Mouse (Mus musculus): Measurements from ENCODE around the gene Atp5e. TPM values are rescaled to one million over a fixed set of nuclear protein-coding genes. Genes with fewer than 3 reads are reported as not detected.

The Atp5e gene
- polyA plus RNA-seq, 1 experiment from 2014 or later: 783 TPM

DNA sequence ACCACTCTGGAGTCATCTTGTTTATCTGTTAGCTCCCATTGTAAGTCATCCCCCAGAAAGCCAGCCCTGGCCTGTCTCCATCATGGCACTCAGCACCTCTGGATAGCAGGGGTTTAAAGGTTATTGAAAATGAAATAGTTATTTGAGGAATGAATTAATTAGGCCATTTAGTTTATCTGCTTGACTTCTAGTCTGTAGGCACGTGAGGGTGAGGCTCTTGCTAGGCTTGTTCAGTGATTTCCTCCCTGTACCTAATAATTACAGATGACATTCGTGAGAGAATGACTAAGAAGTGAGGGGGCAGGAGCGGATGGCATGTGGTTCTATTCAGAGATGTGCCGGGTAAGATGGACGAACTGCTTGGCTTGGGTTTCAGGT lies 9.6 kb upstream of the Atp5e start:
- H3K9ac ChIP-seq: peak overlapping the region; percentile 42; the same call in 1 of the 2 replicates
- H3K36me3 ChIP-seq: peaks cover 11% of the 10 kb centered on the region; the same call in 1 of the 2 replicates
- peak overlapping the region; percentile 84 for H3K4me3 ChIP-seq (replicated peaks)
- H3K4me1 ChIP-seq: peaks cover 14% of the 10 kb centered on the region
- H3K27me3 ChIP-seq: no peaks in the 10 kb centered on the region
- peak overlapping the region; percentile 77 for H3K4me2 ChIP-seq (replicated peaks)
- ATAC-seq (ENCODE audit: insufficient number of reproducible peaks, low FRiP score, low TSS enrichment, low read depth): no peak
- peak overlapping the region; percentile 76 for H3K27ac ChIP-seq (replicated peaks)
- 50% methylated on average over 5 of the region's 5 CpGs for WGBS
- no peaks in the 10 kb centered on the region for H3K9me3 ChIP-seq (replicated peaks)

DNA sequence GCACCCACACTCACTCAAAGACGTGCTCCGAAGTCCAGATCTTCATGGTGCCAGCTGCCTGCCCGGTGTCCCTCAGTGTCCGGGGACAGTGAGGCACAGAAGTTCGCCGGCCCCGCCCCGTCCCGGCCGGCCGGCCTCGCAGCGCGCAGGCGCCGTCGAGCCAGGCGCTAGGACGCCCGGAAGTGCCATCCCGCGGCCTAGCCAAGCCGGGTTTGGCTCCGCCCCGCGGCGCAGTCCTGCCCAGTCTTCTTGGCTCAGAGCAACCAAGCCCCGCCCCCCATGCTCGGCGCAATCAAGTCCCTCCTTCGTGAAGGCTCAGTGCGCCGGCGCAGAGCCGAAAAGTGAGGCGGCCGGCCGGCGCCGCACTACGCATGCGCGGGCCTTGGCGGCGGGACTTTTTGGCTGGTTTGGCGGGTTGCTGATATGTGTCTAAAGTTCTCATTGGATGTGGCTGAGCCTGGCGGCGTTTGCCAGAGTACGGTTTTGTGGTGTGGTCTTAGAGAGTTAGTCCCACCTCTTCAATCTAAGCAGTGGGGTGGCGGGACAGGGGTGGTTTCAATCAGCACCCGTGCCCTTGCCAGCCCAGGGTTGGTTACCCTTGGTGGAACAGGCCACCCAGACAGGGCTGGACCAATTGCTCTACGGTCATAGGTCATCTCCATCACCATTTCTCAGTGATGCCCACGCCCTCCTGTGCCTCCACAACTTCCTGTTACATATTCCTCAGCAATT lies 9.1 kb upstream of the Atp5e start, which contains the start of gene Prelid3b:
Gene Prelid3b, minus strand, starts transcription at position 264 of the 732 bp plus-strand sequence.
- peaks cover 16% of the 10 kb centered on the region; the same call in 1 of the 2 replicates for H3K36me3 ChIP-seq
- peak; percentile 98 for ATAC-seq (ENCODE audit: insufficient number of reproducible peaks, low FRiP score, low TSS enrichment, low read depth)
- H3K27me3 ChIP-seq: no peaks in the 10 kb centered on the region
- H3K4me2 ChIP-seq (replicated peaks): peak within 1 kb of the TSS; percentile 77
- peak within 1 kb of the TSS; percentile 77 for H3K27ac ChIP-seq (replicated peaks)
- H3K4me1 ChIP-seq: peaks cover 14% of the 10 kb centered on the region
- WGBS: under 1% methylated on average over 53 of the region's 53 CpGs
- peak within 1 kb of the TSS; percentile 77 for H3K9ac ChIP-seq
- peak within 1 kb of the TSS; percentile 84 for H3K4me3 ChIP-seq (replicated peaks)
- no peaks in the 10 kb centered on the region for H3K9me3 ChIP-seq (replicated peaks)

DNA sequence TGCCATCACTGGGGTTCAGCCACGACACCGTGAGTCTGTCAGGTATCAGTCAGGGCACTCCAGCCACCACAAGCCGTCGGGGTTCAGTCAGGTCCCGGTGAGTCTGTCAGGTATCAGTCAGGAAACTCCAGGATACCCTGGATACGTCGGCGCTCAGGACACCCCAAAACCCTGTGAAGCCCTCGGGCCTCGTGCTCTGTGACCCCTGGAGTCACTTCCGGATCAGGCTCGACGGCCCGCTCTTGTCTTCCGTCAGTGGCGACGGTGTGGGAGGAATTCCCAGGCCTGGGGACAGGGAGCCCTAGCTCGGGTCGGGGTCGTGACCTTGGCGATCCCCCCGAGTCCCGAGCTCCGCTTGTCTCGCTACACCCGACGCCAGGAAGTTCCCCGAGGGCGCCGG lies 8.5 kb upstream of the Atp5e start:
- H3K9ac ChIP-seq: peak overlapping the region; percentile 77
- peaks cover 14% of the 10 kb centered on the region for H3K4me1 ChIP-seq
- peak overlapping the region; percentile 77 for H3K4me2 ChIP-seq (replicated peaks)
- peaks cover 20% of the 10 kb centered on the region; the same call in 1 of the 2 replicates for H3K36me3 ChIP-seq
- no peaks in the 10 kb centered on the region for H3K27me3 ChIP-seq
- WGBS: 6% methylated on average over 30 of the region's 30 CpGs
- H3K9me3 ChIP-seq (replicated peaks): no peaks in the 10 kb centered on the region
- peak overlapping the region; percentile 77 for H3K27ac ChIP-seq (replicated peaks)
- H3K4me3 ChIP-seq (replicated peaks): peak overlapping the region; percentile 84
- peak; percentile 21 for ATAC-seq (ENCODE audit: insufficient number of reproducible peaks, low FRiP score, low TSS enrichment, low read depth)

DNA sequence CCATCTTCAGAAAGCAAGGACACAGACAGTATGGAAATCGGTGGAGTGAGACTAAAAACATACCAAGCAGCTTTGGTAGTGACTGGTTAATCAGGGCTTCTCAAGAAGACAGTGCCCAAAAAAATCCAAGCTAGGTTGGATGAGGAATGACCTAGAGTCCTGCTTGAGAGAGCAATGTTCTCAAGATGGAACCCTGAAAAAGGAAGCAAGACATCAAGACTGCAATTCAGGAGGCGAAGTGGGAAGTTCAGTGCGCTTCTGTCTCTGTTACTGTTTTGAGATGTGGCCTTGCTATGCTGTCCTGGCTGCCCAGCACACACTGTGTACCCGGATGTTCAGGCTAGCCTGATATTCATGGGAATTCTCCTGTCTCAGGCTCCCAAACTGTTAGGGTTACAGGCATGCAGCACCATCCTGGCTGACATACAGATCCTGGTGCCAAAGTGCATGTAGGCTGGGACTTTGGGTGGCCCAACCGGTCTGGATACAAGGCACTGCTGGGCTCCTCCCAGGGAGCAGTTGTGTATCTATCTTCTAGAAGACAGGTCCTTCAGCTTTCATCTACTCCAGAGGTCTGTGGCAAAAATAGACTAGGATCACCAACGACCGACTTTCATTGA lies 7.0 kb upstream of the Atp5e start:
- no peak overlapping the region for H3K4me3 ChIP-seq (replicated peaks)
- 91% methylated on average over 7 of the region's 7 CpGs for WGBS
- H3K36me3 ChIP-seq: peaks cover 27% of the 10 kb centered on the region
- no peak overlapping the region for H3K9ac ChIP-seq
- peaks cover 14% of the 10 kb centered on the region for H3K4me1 ChIP-seq
- H3K27me3 ChIP-seq: no peaks in the 10 kb centered on the region
- no peak overlapping the region for H3K27ac ChIP-seq (replicated peaks)
- 0 out of 2 replicates have a peak overlapping the region, but pooled peaks have one; percentile 9 for H3K4me2 ChIP-seq (replicated peaks)
- ATAC-seq (ENCODE audit: insufficient number of reproducible peaks, low FRiP score, low TSS enrichment, low read depth): no peak
- H3K9me3 ChIP-seq (replicated peaks): no peaks in the 10 kb centered on the region

DNA sequence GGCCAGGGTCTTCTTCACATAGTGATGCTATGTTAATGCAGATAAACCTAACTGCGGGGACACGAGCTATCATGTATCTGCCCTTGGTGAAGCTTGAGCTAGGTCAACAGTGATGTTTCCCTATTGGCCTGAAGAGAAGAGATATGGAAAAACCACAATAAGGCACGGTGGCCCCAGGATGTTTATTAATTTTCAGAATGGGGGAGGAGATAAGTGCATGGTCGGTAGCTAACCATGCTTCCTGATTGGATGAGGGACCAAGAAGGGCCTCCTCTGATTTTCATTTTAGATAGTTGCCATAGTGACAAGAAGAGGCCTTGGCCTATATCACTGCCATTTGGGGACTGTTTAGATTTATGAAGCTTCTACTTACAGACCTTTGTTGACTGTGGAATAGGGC lies 6.4 kb upstream of the Atp5e start:
- WGBS: 85% methylated on average over 4 of the region's 4 CpGs
- Histone ChIP-seq H3K27me3 (no peaks in the 10 kb centered on the region), H3K4me1 (peaks cover 14% of the 10 kb centered on the region), H3K36me3 (peaks cover 27% of the 10 kb centered on the region), H3K9me3 (replicated peaks) (no peaks in the 10 kb centered on the region), H3K4me2 (replicated peaks) (no peak overlapping the region), H3K9ac (no peak overlapping the region), H3K4me3 (replicated peaks) (no peak overlapping the region), H3K27ac (replicated peaks) (no peak overlapping the region)
- ATAC-seq (ENCODE audit: insufficient number of reproducible peaks, low FRiP score, low TSS enrichment, low read depth): no peak

DNA sequence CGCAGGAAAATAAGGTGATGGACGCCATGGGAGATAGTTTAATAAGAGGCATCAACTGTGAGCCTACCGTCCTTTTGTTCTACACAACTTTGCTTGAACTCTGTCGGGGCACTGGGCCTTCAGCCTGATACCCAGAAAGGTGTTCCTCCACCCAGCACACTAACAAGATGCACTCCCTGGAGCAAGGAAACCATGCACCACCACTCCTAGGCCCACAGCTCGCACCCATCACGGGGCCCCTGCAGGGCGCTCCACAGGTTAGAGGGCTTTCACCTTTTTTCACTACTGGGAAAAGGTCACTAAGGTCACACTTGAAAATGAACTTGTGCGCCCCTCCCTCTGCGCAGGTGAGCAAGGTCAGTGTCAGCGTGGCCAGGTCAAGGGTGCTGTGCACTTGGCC lies 535 bp downstream of the Atp5e start:
- Histone ChIP-seq H3K4me1 (peaks cover 8% of the 10 kb centered on the region; the same call in 1 of the 2 replicates), H3K36me3 (peaks cover 48% of the 10 kb centered on the region), H3K4me3 (replicated peaks) (peak overlapping the region; percentile 92), H3K27me3 (no peaks in the 10 kb centered on the region), H3K9ac (peak overlapping the region; percentile 83), H3K9me3 (replicated peaks) (no peaks in the 10 kb centered on the region), H3K27ac (replicated peaks) (peak overlapping the region; percentile 76; the same call in 1 of the 2 replicates), H3K4me2 (replicated peaks) (peak overlapping the region; percentile 92)
- WGBS: 34% methylated on average over 10 of the region's 10 CpGs
- 0 out of 2 replicates have a peak, but pooled peaks have one; percentile 6 for ATAC-seq (ENCODE audit: insufficient number of reproducible peaks, low FRiP score, low TSS enrichment, low read depth)

DNA sequence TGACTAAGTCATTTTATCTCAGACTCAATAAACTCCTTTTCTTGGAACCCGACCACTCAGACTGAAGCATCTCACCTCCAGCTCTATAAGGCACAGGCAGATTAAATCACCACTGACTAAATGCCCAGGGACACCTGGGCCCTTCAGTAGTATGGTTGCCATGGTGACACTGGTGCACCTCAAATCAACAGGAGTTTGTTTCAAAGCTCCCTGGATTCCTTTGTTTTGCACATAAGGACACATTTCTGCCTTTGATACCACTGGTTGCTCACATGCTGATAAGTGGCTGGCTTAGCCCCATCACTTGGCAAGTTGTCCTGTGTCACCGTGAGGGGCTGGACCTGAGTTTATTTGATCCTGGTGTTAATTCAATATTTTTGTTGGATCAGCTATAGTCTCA lies 4.5 kb downstream of the Atp5e start:
- no peak overlapping the region for H3K27ac ChIP-seq (replicated peaks)
- H3K4me1 ChIP-seq: peaks cover 8% of the 10 kb centered on the region; the same call in 1 of the 2 replicates
- WGBS: 73% methylated on average over 2 of the region's 2 CpGs
- H3K9me3 ChIP-seq (replicated peaks): no peaks in the 10 kb centered on the region
- H3K4me3 ChIP-seq (replicated peaks): no peak overlapping the region
- no peaks in the 10 kb centered on the region for H3K27me3 ChIP-seq
- H3K4me2 ChIP-seq (replicated peaks): no peak overlapping the region
- H3K36me3 ChIP-seq: peaks cover 33% of the 10 kb centered on the region
- ATAC-seq (ENCODE audit: insufficient number of reproducible peaks, low FRiP score, low TSS enrichment, low read depth): no peak
- no peak overlapping the region for H3K9ac ChIP-seq

DNA sequence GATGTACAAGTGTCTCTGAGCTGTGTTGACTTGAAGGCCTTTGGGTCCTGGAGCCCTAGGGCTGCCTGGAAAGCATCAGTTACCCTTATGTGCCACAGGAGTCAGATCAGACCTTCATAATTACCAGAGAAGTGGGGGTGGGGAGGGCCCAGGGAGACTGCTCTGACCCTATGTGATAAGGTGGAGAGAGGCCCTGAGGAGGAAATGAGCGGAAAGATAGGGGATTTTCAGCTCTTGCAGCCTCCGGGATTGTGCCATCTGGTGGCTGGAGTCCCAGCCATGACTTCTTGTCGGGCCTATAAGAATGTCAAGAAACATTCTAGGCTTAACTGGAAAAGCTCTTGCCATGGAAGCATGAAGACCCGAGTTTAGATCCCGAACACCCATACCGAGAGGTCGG lies 10.2 kb downstream of the Atp5e start:
- Histone ChIP-seq H3K9me3 (replicated peaks) (no peaks in the 10 kb centered on the region), H3K9ac (no peak overlapping the region), H3K4me3 (replicated peaks) (no peak overlapping the region), H3K4me1 (no peaks in the 10 kb centered on the region), H3K36me3 (no peaks in the 10 kb centered on the region), H3K4me2 (replicated peaks) (no peak overlapping the region), H3K27me3 (no peaks in the 10 kb centered on the region), H3K27ac (replicated peaks) (no peak overlapping the region)
- WGBS: 74% methylated on average over 7 of the region's 7 CpGs
- no peak for ATAC-seq (ENCODE audit: insufficient number of reproducible peaks, low FRiP score, low TSS enrichment, low read depth)

DNA sequence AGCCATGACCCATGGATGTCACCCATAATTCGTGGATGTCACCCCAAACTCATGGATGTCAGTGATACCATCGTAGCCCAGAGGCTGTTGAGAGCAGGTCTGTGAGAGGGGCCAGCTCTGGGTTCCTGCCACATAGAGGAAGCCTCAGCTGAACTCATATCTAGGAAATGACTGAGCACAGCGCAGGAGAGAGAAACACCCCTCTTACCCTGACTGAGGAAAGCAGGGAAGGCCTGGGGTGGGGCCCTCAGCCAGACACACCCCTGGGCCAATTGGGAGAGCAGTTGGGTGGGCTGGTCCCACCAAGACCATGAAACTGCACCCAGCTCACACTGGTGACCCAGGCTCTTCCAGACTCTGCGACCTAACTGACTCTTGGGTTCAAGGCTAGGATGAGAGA lies 13.6 kb downstream of the Atp5e start, which contains the start of gene Tubb1:
Gene Tubb1, plus strand, starts transcription at position 343 of the 400 bp plus-strand sequence.
- no peaks in the 10 kb centered on the region for H3K36me3 ChIP-seq
- peaks cover 6% of the 10 kb centered on the region; the same call in 1 of the 2 replicates for H3K4me1 ChIP-seq
- H3K9ac ChIP-seq: no peak within 1 kb of the TSS
- no peaks in the 10 kb centered on the region for H3K9me3 ChIP-seq (replicated peaks)
- no peak for ATAC-seq (ENCODE audit: insufficient number of reproducible peaks, low FRiP score, low TSS enrichment, low read depth)
- no peaks in the 10 kb centered on the region for H3K27me3 ChIP-seq
- WGBS: 78% methylated on average over 4 of the region's 4 CpGs
- no peak within 1 kb of the TSS for H3K4me3 ChIP-seq (replicated peaks)
- H3K27ac ChIP-seq (replicated peaks): no peak within 1 kb of the TSS
- no peak within 1 kb of the TSS for H3K4me2 ChIP-seq (replicated peaks)

DNA sequence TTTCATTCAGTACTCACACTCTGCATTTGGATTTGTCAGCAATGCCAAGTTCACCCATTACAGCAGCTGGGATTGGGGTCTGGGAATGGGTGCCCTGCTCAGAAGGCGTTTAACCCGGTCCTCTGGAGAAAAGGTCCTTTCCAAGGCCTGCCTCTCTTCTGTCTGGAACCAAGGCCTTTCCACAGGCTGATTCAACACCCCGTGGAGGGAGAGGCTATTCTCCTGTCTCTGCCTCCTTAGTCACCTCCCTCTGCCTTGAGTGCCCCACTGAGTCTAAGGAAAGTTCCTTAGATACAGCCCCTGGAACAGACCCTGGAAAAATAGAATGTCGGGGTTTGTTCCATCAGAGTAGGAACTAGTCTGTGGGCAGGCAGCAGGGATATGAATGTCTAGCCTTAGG lies 15.5 kb downstream of the Atp5e start:
- 90% methylated on average over 4 of the region's 4 CpGs for WGBS
- ATAC-seq (ENCODE audit: insufficient number of reproducible peaks, low FRiP score, low TSS enrichment, low read depth): no peak

DNA sequence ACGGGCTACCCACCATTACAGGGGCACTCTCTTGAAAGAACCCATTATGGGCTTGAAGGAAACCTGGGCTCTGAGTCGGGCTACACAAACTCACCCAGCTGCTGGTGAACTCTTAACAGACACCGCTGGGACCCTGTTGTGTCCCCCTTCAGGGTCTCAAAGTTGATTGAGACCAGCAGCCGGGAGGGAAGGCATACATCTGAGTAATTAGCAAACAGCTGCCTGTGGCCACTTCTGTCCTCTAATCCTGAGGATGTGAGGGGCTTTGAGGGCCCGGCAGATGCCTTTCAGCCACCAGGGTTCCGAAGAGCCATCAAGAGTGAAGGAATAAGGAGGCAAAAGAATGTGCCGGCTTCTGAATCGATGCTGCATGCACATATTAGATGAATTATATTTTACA lies 17.0 kb downstream of the Atp5e start:
- WGBS: 42% methylated on average over 8 of the region's 8 CpGs
- Histone ChIP-seq H3K4me1 (peaks cover 18% of the 10 kb centered on the region), H3K4me2 (replicated peaks) (no peak overlapping the region), H3K9ac (no peak overlapping the region), H3K4me3 (replicated peaks) (no peak overlapping the region), H3K36me3 (no peaks in the 10 kb centered on the region), H3K27me3 (no peaks in the 10 kb centered on the region), H3K9me3 (replicated peaks) (no peaks in the 10 kb centered on the region), H3K27ac (replicated peaks) (peak overlapping the region; percentile 22; the same call in 1 of the 2 replicates)
- no peak for ATAC-seq (ENCODE audit: insufficient number of reproducible peaks, low FRiP score, low TSS enrichment, low read depth)

More for the DNA sequence above, 15.5 kb downstream of the Atp5e start:
- Histone ChIP-seq H3K36me3 (no peaks in the 10 kb centered on the region), H3K27me3 (no peaks in the 10 kb centered on the region), H3K9me3 (replicated peaks) (no peaks in the 10 kb centered on the region), H3K27ac (replicated peaks) (no peak overlapping the region), H3K4me2 (replicated peaks) (no peak overlapping the region), H3K4me1 (peaks cover 7% of the 10 kb centered on the region), H3K9ac (no peak overlapping the region), H3K4me3 (replicated peaks) (no peak overlapping the region)

Data from embryonic facial prominence, embryonic 15.5 days (tissue).